Mouse (Mus musculus): ENCODE measurements around the gene Shb.

The Shb gene

DNA sequence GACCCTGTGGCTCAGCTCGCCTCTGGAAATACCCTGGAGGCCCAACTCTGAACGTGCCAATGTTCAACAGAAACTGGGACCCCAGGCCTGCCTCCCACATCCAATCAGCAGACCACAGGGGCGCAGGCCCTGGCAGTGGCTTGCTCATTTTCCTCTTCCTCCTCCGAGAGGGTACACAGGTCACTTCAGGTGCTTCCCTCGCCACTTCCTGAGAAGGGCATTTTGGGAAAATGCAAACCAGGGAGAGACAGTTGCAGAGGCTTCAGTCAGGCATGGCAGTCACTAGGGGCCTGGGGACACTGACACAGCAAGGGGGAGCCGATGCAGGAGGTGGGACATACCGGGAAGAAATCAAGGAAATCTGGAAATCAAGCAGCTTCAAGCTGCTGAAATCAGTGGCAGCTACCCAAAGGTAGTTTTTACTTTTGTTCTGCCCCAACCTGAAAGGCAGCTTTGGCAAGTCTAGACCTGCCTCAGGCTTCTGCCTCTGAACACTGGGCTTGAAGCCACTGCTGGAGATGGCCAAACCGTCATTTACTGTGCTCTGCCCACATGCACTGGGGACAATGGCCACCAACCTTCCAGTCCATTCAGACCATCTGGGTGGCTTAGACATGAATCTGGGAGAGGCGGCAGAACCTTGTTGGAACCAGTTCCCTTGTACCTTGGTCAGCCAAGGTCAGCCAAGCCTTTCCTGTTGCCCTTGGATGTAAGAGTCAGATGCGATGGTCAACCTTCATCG, 110.6 kb downstream of the Shb start:
- DNase-seq (ENCODE audit: extremely low spot score): no peak

DNA sequence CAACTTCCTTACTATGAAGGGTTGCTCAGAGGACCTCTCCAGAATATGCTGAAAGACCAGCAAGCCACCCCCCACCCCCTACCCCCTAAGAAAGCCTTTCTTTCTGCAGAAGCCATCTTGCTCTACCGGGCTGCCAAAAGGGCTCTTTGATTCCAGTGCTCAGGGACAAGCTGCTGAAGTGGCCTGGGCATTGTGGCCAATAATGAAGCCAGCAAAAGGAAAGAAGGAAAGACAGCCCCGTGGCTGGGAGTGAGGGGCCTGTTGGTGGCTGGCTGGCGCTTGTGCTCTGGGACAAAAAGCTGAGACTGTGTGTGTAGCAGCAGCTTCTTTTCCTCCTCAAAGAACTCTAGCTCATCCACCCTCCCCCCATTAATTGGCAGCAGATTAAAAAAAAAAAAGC, 111.5 kb downstream of the Shb start:
- no peak for DNase-seq (ENCODE audit: extremely low spot score)

- no peak for DNase-seq (ENCODE audit: extremely low spot score)
Observed at GRCm38 (mm10) chr4:45419051-45419450, 113.2 kb downstream of the Shb start.

GRCm38 (mm10) chr4:45418229-45418950, 113.9 kb downstream of the Shb start:
- DNase-seq (ENCODE audit: extremely low spot score): peak; percentile 79

DNA sequence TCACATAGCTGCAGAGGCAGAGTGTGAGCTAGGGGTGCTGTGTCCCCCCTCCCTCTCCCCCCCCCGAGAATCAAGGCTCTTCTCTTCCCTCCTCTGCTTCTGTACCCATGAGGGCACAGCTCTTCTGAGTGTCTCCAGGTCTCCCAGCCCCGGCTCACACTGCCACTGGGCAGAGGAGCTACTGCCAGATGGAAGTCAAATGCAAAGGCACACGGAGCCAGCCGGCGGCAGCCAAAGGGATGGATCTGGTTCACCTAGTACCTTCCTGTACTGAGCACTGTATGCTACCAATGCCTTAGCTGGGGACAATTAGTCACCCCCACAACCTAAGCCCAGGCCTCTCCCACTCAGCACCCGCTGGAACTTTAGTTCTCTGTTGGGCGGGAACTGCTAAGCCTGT, 116.0 kb downstream of the Shb start:
- no peak for DNase-seq (ENCODE audit: extremely low spot score)

GRCm38 (mm10) chr4:45413674-45414338, 118.5 kb downstream of the Shb start:
- DNase-seq (ENCODE audit: extremely low spot score): no peak

DNA sequence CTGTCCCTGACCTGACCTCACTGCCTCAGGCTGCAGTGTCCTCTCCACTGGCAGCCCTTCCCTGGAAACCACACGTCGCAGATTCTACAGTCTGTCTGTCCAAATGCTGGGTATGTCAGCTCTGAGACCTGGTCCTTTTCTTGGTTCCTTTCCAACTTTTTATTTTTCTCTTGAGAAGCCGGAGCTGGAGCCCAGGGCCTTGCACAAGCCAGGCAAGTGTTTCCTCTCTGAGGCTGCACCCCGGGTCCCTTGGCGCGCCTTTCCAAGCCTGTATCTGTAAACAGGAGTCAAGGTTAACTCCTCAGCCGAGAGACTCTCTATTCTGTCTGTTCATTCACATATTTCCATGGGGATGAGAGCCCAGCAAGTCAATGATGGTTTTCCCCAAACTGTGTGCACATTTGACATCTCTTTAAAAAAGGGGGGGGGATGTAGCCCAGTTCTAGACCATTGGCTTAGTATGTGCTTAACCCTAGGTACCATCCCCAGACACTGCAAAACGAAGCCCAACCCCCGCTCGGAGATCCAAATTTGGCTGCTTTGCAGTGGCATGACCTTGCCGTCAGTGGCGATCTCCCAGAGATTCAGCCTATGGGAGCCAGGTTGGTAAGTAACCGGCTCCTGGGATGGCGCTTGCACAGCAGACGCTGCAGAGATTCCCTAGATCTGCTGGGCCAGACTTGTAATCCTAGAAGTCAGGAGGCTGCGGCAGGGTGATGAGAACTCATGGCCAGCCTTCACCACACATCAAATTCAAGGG, 119.7 kb downstream of the Shb start:
- DNase-seq (ENCODE audit: extremely low spot score): no peak

DNA sequence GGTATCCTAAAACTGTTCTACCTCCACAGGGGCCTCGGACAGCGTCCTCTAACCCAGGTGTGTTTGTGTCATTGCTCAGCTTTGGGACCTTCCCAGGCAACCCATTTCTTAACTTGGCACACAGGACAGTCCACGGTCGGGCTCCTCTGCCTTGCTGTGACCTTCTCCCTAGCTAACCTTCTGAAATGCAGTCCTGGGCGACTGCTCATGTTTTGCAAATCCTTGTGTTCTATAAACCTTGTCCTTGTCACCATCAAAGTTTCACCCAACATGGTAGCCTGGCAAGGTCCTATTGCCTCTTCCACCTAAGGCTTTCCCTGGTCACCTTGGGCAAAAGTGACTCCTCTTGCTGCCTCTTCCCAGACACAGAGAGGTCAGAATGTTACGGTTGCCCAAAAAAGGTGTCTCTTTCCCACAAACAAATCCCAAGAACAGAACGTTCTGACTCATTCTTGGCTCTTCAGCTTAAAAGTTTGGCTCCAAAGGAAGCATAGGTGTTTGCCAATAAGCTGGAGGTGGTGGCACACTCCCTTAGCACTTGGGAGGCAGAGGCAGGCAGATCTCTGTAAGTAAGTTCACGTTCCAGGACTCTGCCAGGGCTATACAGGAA, 121.0 kb downstream of the Shb start:
- DNase-seq (ENCODE audit: extremely low spot score): no peak

DNA sequence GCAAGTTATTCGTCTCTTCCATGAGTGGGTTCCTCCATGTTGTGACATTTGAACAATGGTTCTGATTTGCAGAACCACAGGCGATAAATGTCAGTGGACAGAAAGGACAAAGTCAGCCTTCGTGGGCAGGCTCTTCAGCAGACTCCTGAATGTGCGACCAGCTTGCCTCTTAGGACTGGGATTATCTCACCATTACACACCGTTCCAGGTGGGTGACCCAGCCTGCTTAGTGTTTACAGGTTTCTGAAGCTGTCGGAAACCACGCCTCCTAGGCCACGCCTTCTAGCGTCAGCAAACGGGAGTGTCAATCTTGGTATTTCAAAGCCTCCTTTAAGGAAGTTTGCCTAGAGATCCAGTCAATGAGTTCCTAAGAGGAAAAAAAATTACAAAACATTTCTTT, 123.0 kb downstream of the Shb start:
- DNase-seq (ENCODE audit: extremely low spot score): peak; percentile 67

DNA sequence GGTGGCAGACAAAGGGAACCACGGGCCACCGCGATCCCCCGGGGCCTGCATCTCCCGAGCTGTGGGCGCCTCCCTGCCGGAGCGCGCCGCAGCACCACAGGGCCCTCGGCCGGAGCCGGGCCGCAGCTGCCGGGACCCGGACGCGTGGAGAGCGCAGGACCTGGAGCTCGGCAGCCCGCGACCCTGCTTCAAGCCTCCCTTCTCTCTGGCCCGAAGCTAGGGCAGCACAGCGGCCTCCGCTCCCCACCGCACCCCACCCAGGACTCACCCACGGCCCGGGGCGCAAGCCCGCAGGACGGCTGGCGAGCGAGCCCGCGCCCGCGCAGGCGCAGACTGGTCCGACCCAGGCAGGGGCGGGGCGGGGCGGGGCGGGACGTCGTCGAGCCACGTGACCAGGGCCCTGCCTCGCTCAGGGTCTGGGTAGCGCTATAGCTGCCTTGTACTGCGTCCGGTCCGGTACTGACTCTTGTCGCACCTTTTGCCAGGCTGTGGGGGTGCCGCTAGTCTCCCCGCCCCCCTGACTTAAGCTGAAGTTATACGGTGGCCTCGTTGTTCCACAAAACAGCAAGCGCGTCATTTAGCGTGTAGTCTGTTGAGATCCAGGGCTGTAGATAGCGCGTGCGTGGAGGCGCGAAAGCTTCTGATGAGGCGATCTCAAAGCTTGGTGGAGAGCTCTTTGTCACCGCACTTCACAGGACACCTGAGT, 123.7 kb downstream of the Shb start, which contains the start of gene Slc25a51:
Slc25a51 (minus strand) TSS at position 340 of the 706 bp plus-strand sequence.
- DNase-seq (ENCODE audit: extremely low spot score): peak; percentile 92

DNA sequence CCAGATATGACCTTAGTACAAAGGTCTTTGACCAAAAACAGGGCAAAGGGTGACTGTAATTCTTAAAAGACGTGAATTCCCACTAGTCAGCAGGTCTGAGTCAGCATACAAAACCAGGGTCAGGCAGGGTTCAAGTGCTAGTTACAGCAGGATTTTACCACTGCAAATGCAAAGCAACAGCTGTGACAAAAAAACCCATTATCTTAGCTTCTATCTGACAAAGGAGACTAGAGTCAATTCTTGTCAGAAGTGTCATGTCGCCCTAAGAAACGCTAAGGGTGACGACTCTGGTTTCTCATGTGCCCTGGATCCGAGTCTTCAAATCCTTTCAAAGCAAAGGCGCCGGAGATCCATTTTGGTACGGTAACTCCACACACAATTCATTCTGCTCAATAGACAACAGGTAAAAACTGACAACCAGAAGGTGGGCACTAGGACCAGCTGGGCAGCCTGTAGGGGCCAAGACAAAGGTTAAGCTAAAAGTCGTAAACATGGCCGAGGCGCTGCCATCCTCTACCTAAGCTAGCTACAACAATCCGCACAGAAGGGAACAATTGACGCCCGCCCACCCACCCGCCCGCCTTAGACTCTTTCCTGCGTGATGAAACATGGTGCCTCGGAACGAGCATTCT, 124.5 kb downstream of the Shb start:
- no peak for DNase-seq (ENCODE audit: extremely low spot score)

- no peak for DNase-seq (ENCODE audit: extremely low spot score)
Observed at GRCm38 (mm10) chr4:45407001-45407702, 125.1 kb downstream of the Shb start.

DNA sequence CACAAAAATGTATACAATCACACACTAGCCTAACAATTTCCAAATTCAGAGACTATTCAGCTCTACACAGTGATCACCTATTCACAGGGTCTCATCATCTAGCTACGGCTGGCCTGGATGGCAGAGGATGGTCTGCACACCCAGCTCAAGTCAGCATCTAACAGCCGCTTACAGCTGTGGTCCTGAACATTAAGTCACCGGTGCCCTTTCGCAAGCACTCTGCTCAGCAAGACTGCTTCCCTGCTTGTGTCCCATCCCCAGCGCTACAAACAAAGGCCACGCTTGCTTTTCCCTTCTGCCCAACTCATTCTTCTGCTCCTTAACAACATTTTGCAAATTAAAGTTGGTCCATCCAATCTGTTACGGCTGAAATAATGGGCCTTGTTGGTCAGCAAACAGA, 125.9 kb downstream of the Shb start:
- DNase-seq (ENCODE audit: extremely low spot score): no peak

- DNase-seq (ENCODE audit: extremely low spot score): no peak
Observed at GRCm38 (mm10) chr4:45405315-45405714, 127.0 kb downstream of the Shb start.

DNA sequence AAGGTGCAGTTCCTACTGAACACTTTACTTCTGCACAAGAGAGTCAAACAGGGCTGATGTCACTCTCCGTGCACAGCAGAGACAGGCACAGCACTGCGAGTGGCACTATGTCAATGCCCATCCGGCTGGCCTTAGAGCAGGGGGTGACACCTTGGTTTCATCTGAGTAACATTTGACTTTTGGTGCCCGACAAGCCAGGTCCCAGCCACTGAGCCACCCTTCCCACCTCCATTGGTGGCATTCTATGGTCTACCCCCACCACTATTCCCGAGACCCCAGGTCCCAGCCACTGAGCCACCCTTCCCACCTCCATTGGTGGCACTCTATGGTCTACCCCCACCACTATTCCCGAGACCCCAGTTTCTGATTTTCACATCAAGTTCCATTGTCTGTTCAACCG, 128.2 kb downstream of the Shb start:
- no peak for DNase-seq (ENCODE audit: extremely low spot score)

DNA sequence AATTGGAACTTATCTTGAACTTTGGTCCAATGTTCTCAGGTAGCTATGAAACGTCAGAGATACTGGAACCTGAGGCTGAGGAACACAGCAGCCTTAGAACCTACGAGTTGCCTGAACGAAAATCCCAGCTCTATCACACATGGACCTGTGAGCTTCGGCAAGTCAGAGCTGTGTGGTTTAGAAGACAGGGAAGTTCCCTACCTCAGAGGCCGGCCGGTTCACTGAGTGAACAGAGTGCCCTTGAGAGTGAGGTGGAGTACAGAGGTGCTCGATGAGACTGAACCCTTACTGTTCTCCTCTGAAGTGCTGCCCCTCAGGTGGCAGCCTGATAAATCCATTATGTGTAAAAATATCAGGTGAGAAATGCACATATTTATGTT, 128.8 kb downstream of the Shb start:
- DNase-seq (ENCODE audit: extremely low spot score): no peak

- DNase-seq (ENCODE audit: extremely low spot score): no peak
Observed at GRCm38 (mm10) chr4:45402878-45403498, 129.3 kb downstream of the Shb start.

DNA sequence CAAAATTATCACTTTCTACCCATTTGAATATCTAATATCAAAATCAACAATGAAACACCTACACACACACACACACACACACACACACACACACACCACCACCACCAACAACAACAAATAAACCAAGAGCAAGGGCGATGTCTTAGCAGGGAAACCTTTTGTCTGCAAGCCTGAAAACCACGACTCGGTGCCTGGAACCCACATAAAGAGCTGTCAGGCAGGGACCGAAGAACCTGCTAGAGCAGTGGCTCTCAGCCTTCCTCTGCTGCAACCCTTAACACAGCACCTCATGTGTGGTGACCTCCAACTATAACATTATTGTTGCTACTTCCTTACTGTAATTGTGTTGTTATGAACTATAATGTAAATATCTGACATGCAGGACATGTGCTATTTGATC, 130.0 kb downstream of the Shb start:
- DNase-seq (ENCODE audit: extremely low spot score): no peak

GRCm38 (mm10) chr4:45399421-45400210, 132.7 kb downstream of the Shb start:
- no peak for DNase-seq (ENCODE audit: extremely low spot score)

Measured in embryo, embryonic 9.5 days (tissue).